Mouse (Mus musculus) olfactory bulb, adult 2 months (tissue): ENCODE measurements around the gene Cyth4. TPM values are rescaled to one million over a fixed set of nuclear protein-coding genes. Genes with fewer than 3 reads are reported as not detected.

Experiments
- H3K27ac ChIP-seq: fragments of 200-500 bp; 2 replicates; pipeline ENCODE4 v1.5.1; 2012; ENCODE audit warnings: low read depth, low read length; ENCODE audit not compliant: insufficient read depth
- H3K4me1 ChIP-seq: fragments of 200-500 bp; 2 replicates; pipeline ENCODE4 v1.6.1; 2012; ENCODE audit warnings: low read length; ENCODE audit not compliant: control insufficient read depth, insufficient read depth
- H3K4me3 ChIP-seq: fragments of 200-500 bp; 2 replicates; pipeline ENCODE4 v1.5.1; 2012; ENCODE audit warnings: mild to moderate bottlenecking, low read depth, low read length, moderate library complexity; ENCODE audit not compliant: insufficient read depth
- CTCF ChIP-seq: fragments of 200-500 bp; IDR thresholded peaks from 2 replicates; pipeline ENCODE4 v1.5.1; 2012; ENCODE audit warnings: low read depth, mild to moderate bottlenecking, low read length, moderate library complexity; ENCODE audit not compliant: insufficient read depth
- POLR2A ChIP-seq: fragments of 200-500 bp; IDR thresholded peaks from 2 replicates; pipeline ENCODE4 v1.6.1; 2012; ENCODE audit warnings: mild to moderate bottlenecking, low read depth, low read length, moderate library complexity; ENCODE audit not compliant: insufficient read depth
- WGBS: fragments of 180-500 bp; shearing (Covaris S2); methylation state at CpG from one replicate; pipeline ENCODE4 v1.1.7; 2018; 5-methylcytosine and 5-hydroxymethylcytosine counted together
- polyA plus RNA-seq: library from polyadenylated mRNA; stranded (reverse); fragments of >200 nt; gene quantifications from 2 replicates; pipeline ENCODE4 v1.2.4, GENCODE M21; 2012; ENCODE audit warnings: low replicate concordance; ENCODE audit not compliant: missing spikeins, insufficient read depth, insufficient read length

Gene Cyth4
- not detected in 2 replicates for polyA plus RNA-seq

DNA sequence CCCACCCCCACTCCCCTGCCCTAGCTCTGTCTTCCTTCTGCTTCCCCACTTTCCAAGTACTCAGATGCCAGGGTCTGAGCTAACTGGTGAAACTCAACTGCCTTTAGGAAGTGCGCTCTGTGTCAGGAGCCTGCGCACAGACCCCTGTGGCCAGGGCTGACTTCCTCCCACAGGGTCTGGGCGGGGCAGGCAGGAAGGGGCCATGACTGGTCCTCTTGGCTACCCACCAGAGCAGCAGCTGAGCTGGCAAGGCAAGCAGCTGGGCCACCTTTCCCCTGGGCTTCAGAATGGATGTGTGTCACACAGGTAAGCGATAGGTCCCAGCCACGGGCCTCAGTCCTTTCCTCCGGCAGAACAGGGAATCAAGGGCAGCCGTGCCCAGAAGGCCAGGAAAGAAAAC, at the start of gene Cyth4:
Gene Cyth4, plus strand, starts transcription at position 134 of the 400 bp plus-strand sequence.
- TF ChIP-seq POLR2A (no peak), CTCF (no peak)
- WGBS: 89% methylated on average over 7 of the region's 7 CpGs
- peaks cover 13% of the 10 kb centered on the region for H3K4me1 ChIP-seq
- H3K27ac ChIP-seq: no peak within 1 kb of the TSS
- 0 out of 2 replicates have a peak within 1 kb of the TSS, but pooled peaks have one; percentile 4 for H3K4me3 ChIP-seq

- H3K4me3 ChIP-seq: no peak overlapping the region
- TF ChIP-seq CTCF: no peak
- no peak for TF ChIP-seq POLR2A
- peak overlapping the region; percentile 80 for H3K27ac ChIP-seq
- peaks cover 46% of the 10 kb centered on the region for H3K4me1 ChIP-seq
- WGBS: 44% methylated on average over 5 of the region's 5 CpGs
Measured at GRCm38 (mm10) chr15:78547415-78548335, 49.2 kb upstream of the Cyth4 start.

DNA sequence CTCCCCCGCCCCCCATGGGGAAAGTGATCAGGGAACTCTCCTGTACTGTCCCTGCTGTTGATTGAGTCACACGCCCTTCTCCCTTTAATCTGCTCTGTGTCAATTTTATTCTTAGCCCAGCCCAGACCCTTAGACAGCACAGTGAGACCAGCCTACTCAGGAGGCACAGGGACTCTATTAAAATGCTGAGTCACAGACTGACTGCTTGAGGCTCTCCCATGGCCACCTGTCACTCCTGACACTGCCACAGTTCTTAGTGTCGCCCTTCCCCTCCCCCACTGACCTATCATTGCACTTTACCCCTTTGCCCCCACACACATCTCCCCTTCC, 48.5 kb upstream of the Cyth4 start:
- Histone ChIP-seq H3K27ac (peak overlapping the region; percentile 80), H3K4me1 (peaks cover 44% of the 10 kb centered on the region), H3K4me3 (no peak overlapping the region)
- WGBS: 58% methylated on average over 3 of the region's 3 CpGs
- TF ChIP-seq POLR2A: no peak
- TF ChIP-seq CTCF: no peak

- Histone ChIP-seq H3K4me1 (peaks cover 40% of the 10 kb centered on the region), H3K27ac (peak overlapping the region; percentile 80), H3K4me3 (no peak overlapping the region)
- WGBS: 36% methylated on average over 8 of the region's 8 CpGs
- TF ChIP-seq POLR2A (no peak), CTCF (no peak)
Measured at GRCm38 (mm10) chr15:78548711-78549110, 48.1 kb upstream of the Cyth4 start.

GRCm38 (mm10) chr15:78549189-78549734, 47.6 kb upstream of the Cyth4 start:
- Histone ChIP-seq H3K4me3 (no peak overlapping the region), H3K4me1 (peaks cover 36% of the 10 kb centered on the region), H3K27ac (peak overlapping the region; percentile 80)
- TF ChIP-seq POLR2A: no peak
- TF ChIP-seq CTCF: no peak
- 49% methylated on average over 4 of the region's 4 CpGs for WGBS

DNA sequence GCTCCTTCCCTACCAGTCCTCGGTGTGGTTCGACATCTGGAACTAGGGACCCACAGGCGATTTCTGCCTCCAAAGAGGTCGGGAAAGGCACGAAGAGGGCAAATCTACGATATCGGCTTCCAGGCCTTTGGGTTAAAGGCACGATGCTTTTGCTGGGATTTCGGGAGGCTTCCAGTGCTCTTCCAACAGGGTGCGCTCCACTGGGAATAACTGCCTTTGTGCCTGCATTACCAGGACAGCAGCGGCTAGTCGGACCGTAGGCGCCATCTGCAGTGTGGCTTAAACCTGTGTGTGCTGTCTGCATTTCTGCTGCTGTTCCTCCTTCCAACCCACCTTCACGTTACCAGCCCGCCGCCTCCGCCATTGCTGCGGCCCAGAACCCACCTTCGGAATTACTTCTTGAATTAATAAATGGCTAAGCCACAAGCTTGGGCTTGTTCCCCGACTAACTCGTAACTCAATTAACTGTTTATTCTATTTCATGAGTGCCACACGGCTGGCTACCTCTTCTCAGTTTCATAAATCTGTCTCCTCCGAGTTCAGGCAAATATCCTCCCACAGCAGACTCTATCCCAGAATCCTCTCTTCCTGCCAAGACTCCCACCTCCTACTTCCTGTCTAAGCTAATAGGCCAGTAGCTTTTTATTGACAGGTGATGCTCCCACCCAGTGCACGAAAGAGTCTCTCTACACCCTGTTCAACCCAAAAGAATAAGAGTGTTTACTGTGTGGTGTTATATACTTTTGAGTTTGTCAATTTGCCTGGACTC, 42.1 kb upstream of the Cyth4 start:
- H3K4me3 ChIP-seq: no peak overlapping the region
- peaks cover 22% of the 10 kb centered on the region for H3K4me1 ChIP-seq
- H3K27ac ChIP-seq: no peak overlapping the region
- 66% methylated on average over 25 of the region's 25 CpGs for WGBS
- no peak for TF ChIP-seq POLR2A
- no peak for TF ChIP-seq CTCF

GRCm38 (mm10) chr15:78557693-78558535, 38.9 kb upstream of the Cyth4 start:
- peaks cover 21% of the 10 kb centered on the region for H3K4me1 ChIP-seq
- H3K4me3 ChIP-seq: no peak overlapping the region
- WGBS: 74% methylated on average over 10 of the region's 10 CpGs
- no peak overlapping the region for H3K27ac ChIP-seq
- TF ChIP-seq POLR2A: no peak
- TF ChIP-seq CTCF: no peak
